Mouse (Mus musculus) hindbrain, embryonic 16.5 days (tissue): ENCODE results near the gene Neu2. TPM values are rescaled to one million over a fixed set of nuclear protein-coding genes. Genes with fewer than 3 reads are reported as not detected.
A peak's percentile ranks its signal among the peaks of the same experiment; 100 is the strongest.

ENCODE experiments used
- ATAC-seq: fragments of 200-750 bp; cut with Nextera tagmentation; 2 replicates; pipeline ENCODE4 v1.8.0; 2017; ENCODE audit warnings: moderate TSS enrichment, moderate library complexity
- H3K27ac ChIP-seq: fragments of 300-500 bp; sonication (generic); 2 replicates; pipeline ENCODE4 v1.5.1; 2014; ENCODE audit warnings: low read depth, mild to moderate bottlenecking, control low read depth, low read length, moderate library complexity
- H3K27me3 ChIP-seq: fragments of 300-500 bp; sonication (generic); replicated peaks from 2 replicates; pipeline ENCODE4 v1.6.1; 2014; ENCODE audit warnings: low read length; ENCODE audit not compliant: control insufficient read depth, insufficient read depth
- H3K36me3 ChIP-seq: fragments of 300-500 bp; sonication (generic); 2 replicates; pipeline ENCODE4 v1.6.1; 2014; ENCODE audit warnings: mild to moderate bottlenecking, low read length, moderate library complexity, mixed read lengths; ENCODE audit not compliant: control insufficient read depth, insufficient read depth
- H3K4me1 ChIP-seq: fragments of 300-500 bp; sonication (generic); 2 replicates; pipeline ENCODE4 v1.6.1; 2014; ENCODE audit warnings: low read depth, low read length; ENCODE audit not compliant: control insufficient read depth, insufficient read depth
- H3K4me2 ChIP-seq: fragments of 300-500 bp; sonication (generic); 2 replicates; pipeline ENCODE4 v1.6.1; 2014; ENCODE audit warnings: mild to moderate bottlenecking, low read length, control low read depth, moderate library complexity
- H3K4me3 ChIP-seq: fragments of 300-500 bp; sonication (generic); 2 replicates; pipeline ENCODE4 v1.5.1; 2014; ENCODE audit warnings: mild to moderate bottlenecking, low read length, control low read depth, moderate library complexity
- H3K9ac ChIP-seq: fragments of 300-500 bp; sonication (generic); 2 replicates; pipeline ENCODE4 v1.6.1; 2014; ENCODE audit warnings: low read depth, mild to moderate bottlenecking, control low read depth, low read length, moderate library complexity
- H3K9me3 ChIP-seq: fragments of 300-500 bp; sonication (generic); 2 replicates; pipeline ENCODE4 v1.6.1; 2014; ENCODE audit warnings: mild to moderate bottlenecking, low read length, moderate library complexity; ENCODE audit not compliant: control insufficient read depth
- WGBS: fragments of 180-500 bp; shearing (Covaris S2); extraction: QIAGEN DNeasy Blood & Tissue Kit; methylation state at CpG from one replicate; pipeline ENCODE4 v1.1.7; 2014; 5-methylcytosine and 5-hydroxymethylcytosine counted together
- polyA plus RNA-seq: library from polyadenylated mRNA; unstranded; fragments of >200 nt; fragmentation: Nextera tagmentation; extraction: Ambion mirVana; gene quantifications from 2 replicates; pipeline ENCODE4 v1.2.1, GENCODE M21; 2015

Gene Neu2
- polyA plus RNA-seq, 1 experiment from 2014 or later, result 0.54 TPM

- ATAC-seq, result no peak
- Histone ChIP-seq H3K4me1 (0 out of 2 replicates have a peak, but pooled peaks cover 2% of the 10 kb centered on the region), H3K27me3 (no peaks in the 10 kb centered on the region), H3K9ac (no peak overlapping the region), H3K4me3 (no peak overlapping the region), H3K36me3 (no peaks in the 10 kb centered on the region), H3K27ac (no peak overlapping the region), H3K9me3 (no peaks in the 10 kb centered on the region), H3K4me2 (no peak overlapping the region)
- 93% methylated on average over 7 of the region's 7 CpGs for WGBS
These were observed 15.4 kb downstream of the Neu2 start for GRCm38 (mm10) chr1:87525041-87525440.

- Histone ChIP-seq H3K4me3 (no peak overlapping the region), H3K36me3 (no peaks in the 10 kb centered on the region), H3K9ac (no peak overlapping the region), H3K4me2 (no peak overlapping the region), H3K27me3 (no peaks in the 10 kb centered on the region), H3K27ac (no peak overlapping the region), H3K9me3 (no peaks in the 10 kb centered on the region), H3K4me1 (no peaks in the 10 kb centered on the region)
- 80% methylated on average over 9 of the region's 9 CpGs for WGBS
- no peak for ATAC-seq
These were observed 17.5 kb downstream of the Neu2 start for GRCm38 (mm10) chr1:87527191-87527590.

- Histone ChIP-seq H3K9me3 (no peaks in the 10 kb centered on the region), H3K4me2 (no peak overlapping the region), H3K9ac (no peak overlapping the region), H3K36me3 (no peaks in the 10 kb centered on the region), H3K4me3 (no peak overlapping the region), H3K4me1 (no peaks in the 10 kb centered on the region), H3K27me3 (no peaks in the 10 kb centered on the region), H3K27ac (no peak overlapping the region)
- WGBS, result 79% methylated on average over 4 of the region's 4 CpGs
- ATAC-seq, result no peak
These were observed 22.7 kb downstream of the Neu2 start for GRCm38 (mm10) chr1:87532346-87532745.

- Histone ChIP-seq H3K36me3 (no peaks in the 10 kb centered on the region), H3K9ac (no peak overlapping the region), H3K9me3 (no peaks in the 10 kb centered on the region), H3K4me1 (no peaks in the 10 kb centered on the region), H3K27ac (no peak overlapping the region), H3K4me2 (no peak overlapping the region), H3K27me3 (no peaks in the 10 kb centered on the region), H3K4me3 (no peak overlapping the region)
- ATAC-seq, result no peak
- WGBS, result 80% methylated on average over 3 of the region's 3 CpGs
These were observed 24.4 kb downstream of the Neu2 start for GRCm38 (mm10) chr1:87534118-87534517.

GRCm38 (mm10) chr1:87537008-87537407 is 27.3 kb downstream of the Neu2 start:
- no peaks in the 10 kb centered on the region for H3K4me1 ChIP-seq
- H3K9me3 ChIP-seq, result no peaks in the 10 kb centered on the region
- ATAC-seq, result no peak
- H3K27me3 ChIP-seq, result no peaks in the 10 kb centered on the region
- H3K36me3 ChIP-seq, result no peaks in the 10 kb centered on the region
- H3K9ac ChIP-seq, result no peak overlapping the region
- no peak overlapping the region for H3K27ac ChIP-seq
- WGBS, result 95% methylated on average over 1 of the region's 1 CpGs
- H3K4me2 ChIP-seq, result no peak overlapping the region
- no peak overlapping the region for H3K4me3 ChIP-seq

- Histone ChIP-seq H3K9ac (no peak overlapping the region), H3K27me3 (no peaks in the 10 kb centered on the region), H3K4me3 (no peak overlapping the region), H3K9me3 (no peaks in the 10 kb centered on the region), H3K27ac (no peak overlapping the region), H3K4me2 (no peak overlapping the region), H3K36me3 (no peaks in the 10 kb centered on the region), H3K4me1 (no peaks in the 10 kb centered on the region; the same call in 1 of the 2 replicates)
- WGBS, result 35% methylated on average over 7 of the region's 7 CpGs
- ATAC-seq, result 0 out of 2 replicates have a peak, but pooled peaks have one; percentile 30
These were observed 31.9 kb downstream of the Neu2 start for GRCm38 (mm10) chr1:87541614-87542013.

GRCm38 (mm10) chr1:87551008-87551407 is 41.3 kb downstream of the Neu2 start:
- H3K27ac ChIP-seq, result no peak overlapping the region
- H3K4me1 ChIP-seq, result no peaks in the 10 kb centered on the region; the same call in 1 of the 2 replicates
- H3K9ac ChIP-seq, result no peak overlapping the region
- no peaks in the 10 kb centered on the region for H3K9me3 ChIP-seq
- no peak for ATAC-seq
- no peak overlapping the region for H3K4me2 ChIP-seq
- H3K27me3 ChIP-seq, result no peaks in the 10 kb centered on the region
- 88% methylated on average over 3 of the region's 3 CpGs for WGBS
- no peaks in the 10 kb centered on the region for H3K36me3 ChIP-seq
- H3K4me3 ChIP-seq, result no peak overlapping the region

GRCm38 (mm10) chr1:87553586-87553985 is 43.9 kb downstream of the Neu2 start:
- Histone ChIP-seq H3K9ac (no peak overlapping the region), H3K4me1 (no peaks in the 10 kb centered on the region), H3K36me3 (no peaks in the 10 kb centered on the region), H3K4me2 (no peak overlapping the region), H3K9me3 (no peaks in the 10 kb centered on the region), H3K27ac (no peak overlapping the region), H3K4me3 (no peak overlapping the region), H3K27me3 (no peaks in the 10 kb centered on the region)
- 91% methylated on average over 1 of the region's 1 CpGs for WGBS
- ATAC-seq, result no peak

GRCm38 (mm10) chr1:87562967-87563366 is 53.3 kb downstream of the Neu2 start:
- Histone ChIP-seq H3K4me1 (no peaks in the 10 kb centered on the region), H3K27me3 (no peaks in the 10 kb centered on the region), H3K27ac (no peak overlapping the region), H3K9ac (no peak overlapping the region), H3K9me3 (no peaks in the 10 kb centered on the region), H3K4me3 (no peak overlapping the region), H3K4me2 (no peak overlapping the region), H3K36me3 (no peaks in the 10 kb centered on the region)
- 49% methylated on average over 3 of the region's 3 CpGs for WGBS
- peak; percentile 65 for ATAC-seq

GRCm38 (mm10) chr1:87565760-87566159 is 56.1 kb downstream of the Neu2 start:
- no peak overlapping the region for H3K27ac ChIP-seq
- no peaks in the 10 kb centered on the region for H3K36me3 ChIP-seq
- H3K4me1 ChIP-seq, result no peaks in the 10 kb centered on the region
- no peaks in the 10 kb centered on the region for H3K9me3 ChIP-seq
- no peak overlapping the region for H3K4me3 ChIP-seq
- ATAC-seq, result no peak
- H3K9ac ChIP-seq, result no peak overlapping the region
- WGBS, result 90% methylated on average over 8 of the region's 8 CpGs
- H3K27me3 ChIP-seq, result no peaks in the 10 kb centered on the region
- H3K4me2 ChIP-seq, result no peak overlapping the region
